Mouse (Mus musculus): ENCODE data around the gene BC005624. TPM values are rescaled to one million over a fixed set of nuclear protein-coding genes. Genes with fewer than 3 reads are reported as not detected.
A peak's percentile ranks its signal among the peaks of the same experiment; 100 is the strongest.

The BC005624 gene
- polyA plus RNA-seq, 1 experiment from 2014 or later = 88.8 TPM

GRCm38 (mm10) chr2:31006434-31006833, 24.4 kb upstream of the BC005624 start:
- no peaks in the 10 kb centered on the region for H3K9me3 ChIP-seq
- 87% methylated on average over 5 of the region's 5 CpGs for WGBS
- no peak for ATAC-seq
- no peaks in the 10 kb centered on the region for H3K27me3 ChIP-seq
- H3K4me3 ChIP-seq (replicated peaks) = no peak overlapping the region
- H3K4me1 ChIP-seq (replicated peaks) = no peaks in the 10 kb centered on the region
- H3K9ac ChIP-seq (replicated peaks) = no peak overlapping the region
- H3K27ac ChIP-seq = no peak overlapping the region
- H3K36me3 ChIP-seq = peaks cover 89% of the 10 kb centered on the region
- H3K4me2 ChIP-seq (replicated peaks) = no peak overlapping the region

DNA sequence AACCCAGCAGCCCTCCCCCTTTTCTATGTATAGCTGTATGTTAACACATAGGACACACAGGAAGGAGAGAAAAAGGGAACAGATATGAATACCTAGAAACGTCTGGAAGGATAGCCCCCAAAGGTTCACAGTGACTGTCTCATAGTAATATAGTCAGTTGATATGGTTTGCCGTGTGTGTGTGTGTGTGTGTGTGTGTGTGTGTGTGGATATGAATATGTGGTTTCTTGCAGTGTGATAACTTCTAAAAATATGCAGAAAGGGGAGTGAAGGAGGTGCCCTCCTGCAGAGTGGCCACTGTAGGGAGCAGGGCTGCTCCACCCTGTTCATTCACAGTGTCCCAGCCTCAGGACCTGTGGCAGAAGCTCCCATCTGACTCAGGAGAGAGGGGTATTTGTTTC, 23.5 kb upstream of the BC005624 start:
- Histone ChIP-seq H3K9me3 (no peaks in the 10 kb centered on the region), H3K9ac (replicated peaks) (no peak overlapping the region), H3K27me3 (no peaks in the 10 kb centered on the region), H3K36me3 (peaks cover 83% of the 10 kb centered on the region), H3K4me2 (replicated peaks) (no peak overlapping the region), H3K4me3 (replicated peaks) (no peak overlapping the region), H3K27ac (no peak overlapping the region), H3K4me1 (replicated peaks) (no peaks in the 10 kb centered on the region)
- ATAC-seq = no peak
- WGBS = 79% methylated on average over 2 of the region's 2 CpGs

DNA sequence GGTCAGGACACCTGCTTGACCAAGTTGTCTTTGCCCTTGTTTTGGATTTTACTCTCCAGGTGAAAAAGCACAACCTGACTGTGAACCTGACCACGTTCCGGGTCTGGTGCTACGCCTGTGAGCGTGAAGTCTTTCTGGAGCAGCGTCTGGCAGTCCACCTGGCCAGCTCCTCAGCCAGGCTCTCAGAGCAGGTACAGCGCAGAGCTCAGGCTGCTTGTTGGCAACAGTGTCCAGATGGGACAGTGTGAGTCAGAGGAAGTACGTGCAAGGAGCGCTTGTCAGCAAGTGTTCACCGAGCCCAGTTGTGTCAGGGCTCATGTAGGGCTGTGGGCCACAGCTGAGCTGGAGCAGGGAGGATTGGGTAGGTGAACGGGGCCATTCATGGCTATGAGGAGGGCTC, 20.9 kb upstream of the BC005624 start:
- Histone ChIP-seq H3K4me3 (replicated peaks) (no peak overlapping the region), H3K9ac (replicated peaks) (no peak overlapping the region), H3K36me3 (peaks cover 79% of the 10 kb centered on the region), H3K4me1 (replicated peaks) (no peaks in the 10 kb centered on the region), H3K27me3 (no peaks in the 10 kb centered on the region), H3K9me3 (no peaks in the 10 kb centered on the region), H3K27ac (no peak overlapping the region), H3K4me2 (replicated peaks) (no peak overlapping the region)
- WGBS = 96% methylated on average over 10 of the region's 10 CpGs
- no peak for ATAC-seq

DNA sequence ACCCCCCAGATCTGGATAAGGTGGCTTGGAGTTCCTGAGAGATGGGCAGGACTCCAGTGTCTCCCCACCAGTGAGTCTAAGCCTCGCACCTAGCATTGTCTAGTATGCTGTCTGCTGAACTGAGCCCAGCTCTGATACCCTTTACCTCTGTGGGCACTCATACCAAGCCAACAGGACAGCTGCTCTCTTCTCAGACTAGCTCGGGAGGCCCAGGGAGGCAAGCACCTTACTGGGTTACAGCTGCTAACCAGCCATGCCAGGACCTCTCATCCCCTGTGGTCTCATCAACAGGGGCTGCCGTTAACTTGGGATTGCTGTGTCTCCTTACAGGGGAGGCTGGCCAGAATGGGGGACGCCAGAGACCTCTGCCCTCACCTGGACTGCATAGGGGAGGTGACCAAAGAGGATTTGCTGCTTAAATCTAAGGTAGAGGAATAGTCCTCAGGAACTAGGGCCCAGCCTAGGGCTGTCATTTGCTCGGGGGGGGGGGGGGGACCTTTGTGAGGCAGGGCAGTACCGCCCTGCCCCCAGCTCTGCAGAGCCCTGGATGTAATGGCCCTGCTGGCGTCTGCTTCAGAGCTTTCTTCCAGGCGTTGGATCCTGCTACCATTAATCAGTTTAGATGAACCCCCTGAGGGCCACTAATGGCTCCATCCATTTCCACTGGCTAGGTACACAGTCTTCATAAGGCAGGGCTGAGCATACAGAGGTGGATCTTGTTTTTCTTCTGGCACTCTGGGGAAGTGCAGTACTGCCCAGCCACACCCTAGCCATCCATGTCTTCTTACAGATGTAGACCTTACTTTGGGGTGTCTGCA, 16.7 kb upstream of the BC005624 start:
- WGBS = 75% methylated on average over 8 of the region's 8 CpGs
- Histone ChIP-seq H3K9me3 (no peaks in the 10 kb centered on the region), H3K36me3 (peaks cover 40% of the 10 kb centered on the region), H3K4me3 (replicated peaks) (no peak overlapping the region), H3K4me1 (replicated peaks) (no peaks in the 10 kb centered on the region), H3K4me2 (replicated peaks) (no peak overlapping the region), H3K27me3 (no peaks in the 10 kb centered on the region), H3K9ac (replicated peaks) (no peak overlapping the region), H3K27ac (no peak overlapping the region)
- no peak for ATAC-seq

DNA sequence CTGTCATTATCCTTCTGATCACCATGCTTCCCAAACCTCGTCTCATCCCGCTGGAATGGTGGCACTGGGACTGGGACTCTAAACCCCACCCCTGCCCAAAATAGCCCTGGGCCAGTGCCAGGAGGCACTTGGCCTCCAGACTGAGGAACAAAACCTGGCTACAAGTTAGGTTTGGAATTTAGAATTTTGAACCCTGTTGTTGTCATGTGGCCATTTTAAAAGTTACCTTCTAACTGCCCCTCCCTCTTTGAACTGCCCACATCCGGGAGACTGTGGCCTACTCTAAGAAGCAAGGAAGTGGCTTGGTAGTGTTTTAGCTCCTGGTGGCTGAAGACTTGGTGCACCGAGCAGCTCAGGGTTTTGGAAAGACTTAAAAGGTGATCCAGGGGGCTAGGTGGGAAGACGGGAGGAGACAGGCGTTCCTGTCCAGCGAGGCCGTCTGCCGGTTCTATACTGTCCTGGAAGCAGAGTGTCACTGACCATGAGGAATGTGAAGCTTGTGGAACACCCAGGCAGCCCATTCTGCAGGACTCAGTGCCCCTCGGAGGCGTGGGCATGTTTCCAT, 13.5 kb upstream of the BC005624 start:
- H3K9ac ChIP-seq (replicated peaks) = 0 out of 2 replicates have a peak overlapping the region, but pooled peaks have one; percentile 3
- H3K4me2 ChIP-seq (replicated peaks) = no peak overlapping the region
- H3K4me1 ChIP-seq (replicated peaks) = no peaks in the 10 kb centered on the region
- 76% methylated on average over 11 of the region's 11 CpGs for WGBS
- H3K36me3 ChIP-seq = peaks cover 20% of the 10 kb centered on the region
- ATAC-seq = no peak
- H3K27ac ChIP-seq = no peak overlapping the region
- H3K9me3 ChIP-seq = no peaks in the 10 kb centered on the region
- no peak overlapping the region for H3K4me3 ChIP-seq (replicated peaks)
- H3K27me3 ChIP-seq = no peaks in the 10 kb centered on the region

DNA sequence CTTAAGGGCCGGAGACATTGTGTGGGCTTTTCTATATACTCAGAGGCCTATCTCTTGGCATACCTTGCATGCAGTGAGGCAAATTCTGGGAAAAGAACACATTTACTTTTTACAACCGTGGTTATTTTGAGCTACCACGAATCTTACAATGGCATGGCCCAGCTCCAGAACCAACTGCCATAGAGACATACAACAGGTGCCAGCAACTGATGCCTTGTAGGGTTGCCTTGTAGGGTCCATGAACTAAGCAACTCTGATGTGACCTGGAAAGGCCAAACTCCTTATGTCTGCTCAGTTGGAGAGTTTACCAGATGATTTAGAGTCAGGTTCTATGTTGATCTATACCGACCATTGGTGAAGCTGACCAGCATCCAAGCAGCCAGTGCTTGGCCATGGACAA, 12.9 kb upstream of the BC005624 start:
- H3K4me3 ChIP-seq (replicated peaks) = no peak overlapping the region
- ATAC-seq = no peak

GRCm38 (mm10) chr2:30990221-30990620, 8.2 kb upstream of the BC005624 start:
- Histone ChIP-seq H3K9ac (replicated peaks) (no peak overlapping the region), H3K9me3 (no peaks in the 10 kb centered on the region), H3K36me3 (peaks cover 10% of the 10 kb centered on the region; the same call in 1 of the 2 replicates), H3K27me3 (no peaks in the 10 kb centered on the region), H3K4me3 (replicated peaks) (no peak overlapping the region), H3K4me2 (replicated peaks) (no peak overlapping the region), H3K4me1 (replicated peaks) (peaks cover 6% of the 10 kb centered on the region; the same call in 1 of the 2 replicates), H3K27ac (no peak overlapping the region)
- 93% methylated on average over 9 of the region's 9 CpGs for WGBS
- no peak for ATAC-seq

More for the DNA sequence above, 12.9 kb upstream of the BC005624 start:
- Histone ChIP-seq H3K4me2 (replicated peaks) (no peak overlapping the region), H3K9me3 (no peaks in the 10 kb centered on the region), H3K4me1 (replicated peaks) (no peaks in the 10 kb centered on the region), H3K27ac (no peak overlapping the region), H3K27me3 (no peaks in the 10 kb centered on the region), H3K9ac (replicated peaks) (no peak overlapping the region), H3K36me3 (peaks cover 18% of the 10 kb centered on the region)
- 92% methylated on average over 4 of the region's 4 CpGs for WGBS

DNA sequence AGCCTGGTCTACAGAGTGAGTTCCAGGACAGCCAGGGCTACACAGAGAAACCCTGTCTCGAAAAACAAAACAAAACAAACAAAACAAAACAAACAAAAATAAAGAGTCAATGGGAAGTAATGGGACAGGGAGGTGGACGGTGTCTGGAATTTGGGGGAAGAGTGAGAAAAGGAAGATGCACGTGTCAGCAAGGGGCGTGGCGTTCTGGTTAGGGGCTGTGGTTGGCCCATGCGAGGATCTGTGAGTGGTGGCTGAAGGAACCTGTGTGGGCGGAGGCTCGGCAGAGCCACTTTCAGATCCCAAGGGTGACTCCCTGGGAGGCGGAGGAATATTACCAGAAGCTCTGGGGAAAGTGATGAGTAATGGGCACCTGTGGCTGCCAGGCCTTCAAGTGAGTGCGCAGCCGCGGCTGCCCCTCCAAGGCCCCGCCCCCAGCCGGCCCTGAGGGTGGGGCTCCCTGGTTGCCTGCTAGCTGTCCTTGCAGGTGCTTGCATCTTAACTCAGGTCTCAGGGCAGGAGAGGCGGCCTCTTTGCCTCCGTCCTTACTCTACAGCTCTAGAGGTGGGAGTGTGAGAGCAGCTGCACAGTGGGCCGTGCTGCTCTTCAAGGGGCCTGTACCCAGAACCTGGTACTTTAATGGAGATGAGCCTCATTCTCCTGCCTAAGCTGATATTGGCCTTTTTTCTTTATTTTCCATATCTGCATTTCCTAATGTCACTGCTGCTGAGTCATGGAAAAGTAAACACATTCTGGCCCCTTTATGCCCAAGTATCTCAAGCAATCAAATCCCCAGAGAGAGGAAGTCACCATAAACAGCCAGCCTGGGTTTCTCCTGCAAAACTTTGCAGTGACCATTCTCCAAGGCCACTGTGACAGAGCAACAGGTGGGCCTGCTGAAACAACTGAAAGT, 3.4 kb upstream of the BC005624 start:
- Histone ChIP-seq H3K4me1 (replicated peaks) (peaks cover 33% of the 10 kb centered on the region), H3K27ac (no peak overlapping the region), H3K9ac (replicated peaks) (no peak overlapping the region), H3K4me3 (replicated peaks) (no peak overlapping the region), H3K4me2 (replicated peaks) (no peak overlapping the region), H3K27me3 (no peaks in the 10 kb centered on the region), H3K9me3 (no peaks in the 10 kb centered on the region), H3K36me3 (peaks cover 7% of the 10 kb centered on the region; the same call in 1 of the 2 replicates)
- WGBS = 27% methylated on average over 17 of the region's 17 CpGs
- no peak for ATAC-seq

DNA sequence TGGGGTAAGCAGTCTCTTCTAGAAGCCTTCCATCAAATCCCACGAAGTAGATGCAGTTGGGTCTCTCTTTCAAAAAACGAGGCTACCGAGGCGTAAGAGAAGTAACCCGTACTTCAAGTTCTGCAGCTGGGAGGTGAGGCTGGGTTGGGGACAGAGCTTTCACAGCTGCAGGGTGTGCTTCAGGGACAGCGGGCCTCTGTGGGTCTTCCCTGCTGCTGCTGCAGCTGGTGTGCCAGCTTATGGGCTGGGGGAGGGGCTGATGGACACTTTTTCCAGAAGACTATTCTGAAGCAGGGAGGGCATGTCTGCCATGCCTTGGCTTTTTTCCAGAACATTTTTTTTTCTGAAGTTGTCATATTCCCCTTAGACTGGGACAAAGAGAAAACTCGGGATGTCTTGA, 1.0 kb upstream of the BC005624 start:
- no peak overlapping the region for H3K27ac ChIP-seq
- H3K4me2 ChIP-seq (replicated peaks) = peak overlapping the region; percentile 82
- H3K9ac ChIP-seq (replicated peaks) = peak overlapping the region; percentile 78
- no peaks in the 10 kb centered on the region for H3K9me3 ChIP-seq
- no peaks in the 10 kb centered on the region for H3K27me3 ChIP-seq
- peaks cover 21% of the 10 kb centered on the region for H3K36me3 ChIP-seq
- H3K4me3 ChIP-seq (replicated peaks) = peak overlapping the region; percentile 87
- no peak for ATAC-seq
- H3K4me1 ChIP-seq (replicated peaks) = peaks cover 33% of the 10 kb centered on the region
- WGBS = 52% methylated on average over 7 of the region's 7 CpGs

DNA sequence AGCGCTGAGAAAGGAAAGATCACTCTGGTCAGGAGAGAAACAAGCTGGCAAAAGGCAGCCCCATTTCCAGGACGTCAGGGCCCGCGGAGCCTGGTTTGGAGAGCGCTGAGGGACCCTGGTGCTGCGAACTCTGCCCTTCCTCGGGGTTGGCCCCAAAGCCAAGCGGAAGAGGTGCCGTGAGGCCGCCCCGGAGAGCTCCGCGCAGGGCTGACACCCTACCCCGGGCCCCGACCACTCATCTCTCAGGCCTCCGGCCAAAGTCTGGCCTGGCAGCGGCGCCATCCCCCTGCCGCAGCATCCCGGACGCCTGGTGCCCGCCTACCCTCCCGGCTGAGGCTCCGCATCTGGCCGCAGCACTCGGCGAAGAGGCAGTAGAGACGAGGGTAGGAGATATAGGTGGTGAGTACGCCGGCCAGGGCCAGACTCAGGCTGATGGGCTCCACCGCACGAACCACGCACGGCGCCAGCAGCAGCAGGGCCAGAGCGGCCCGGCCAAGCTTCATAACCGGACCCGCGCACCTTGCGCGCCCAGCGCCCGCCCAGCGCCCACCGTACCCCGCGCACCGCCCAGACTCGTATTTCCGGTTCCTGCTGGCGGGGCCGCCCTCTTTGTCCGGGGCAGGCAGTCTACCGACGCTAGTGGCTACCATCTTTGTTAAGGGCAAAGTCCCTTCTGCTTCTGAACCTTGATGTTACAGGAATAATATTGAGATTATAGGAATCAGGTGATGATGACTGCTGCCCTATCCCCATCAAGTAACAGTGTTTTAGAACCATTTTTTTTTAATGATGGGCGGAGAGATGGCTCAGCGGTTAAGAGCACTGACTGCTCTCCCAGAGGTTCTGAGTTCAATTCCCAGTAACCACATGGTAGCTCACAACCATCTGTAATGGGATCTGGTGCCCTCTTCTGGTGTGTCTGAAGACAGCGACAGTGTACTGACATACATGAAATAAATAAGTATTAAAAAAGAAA, 14.4 kb downstream of the BC005624 start, which contains the start of gene Tor1a:
TSS of gene Tor1a (minus strand) at position 582 of the 976 bp plus-strand sequence.
- Histone ChIP-seq H3K9ac (replicated peaks) (peak within 1 kb of the TSS; percentile 97), H3K27ac (peak within 1 kb of the TSS; percentile 76), H3K4me2 (replicated peaks) (peak within 1 kb of the TSS; percentile 96), H3K36me3 (peaks cover 46% of the 10 kb centered on the region), H3K27me3 (no peaks in the 10 kb centered on the region), H3K4me1 (replicated peaks) (peaks cover 29% of the 10 kb centered on the region), H3K9me3 (no peaks in the 10 kb centered on the region), H3K4me3 (replicated peaks) (peak within 1 kb of the TSS; percentile 96)
- peak; percentile 98 for ATAC-seq
- WGBS = 2% methylated on average over 59 of the region's 59 CpGs

GRCm38 (mm10) chr2:30966826-30967225, 15.2 kb downstream of the BC005624 start:
- peak overlapping the region; percentile 96 for H3K4me3 ChIP-seq (replicated peaks)
- H3K27ac ChIP-seq = no peak overlapping the region
- no peaks in the 10 kb centered on the region for H3K9me3 ChIP-seq
- ATAC-seq = no peak; the same call in 1 of the 2 replicates
- WGBS = 27% methylated on average over 16 of the region's 16 CpGs
- peak overlapping the region; percentile 97 for H3K9ac ChIP-seq (replicated peaks)
- H3K4me1 ChIP-seq (replicated peaks) = peaks cover 29% of the 10 kb centered on the region
- H3K36me3 ChIP-seq = peaks cover 50% of the 10 kb centered on the region
- H3K27me3 ChIP-seq = no peaks in the 10 kb centered on the region
- peak overlapping the region; percentile 96 for H3K4me2 ChIP-seq (replicated peaks)

Data from midbrain, embryonic 13.5 days (tissue).